Mouse (Mus musculus): Measurements from ENCODE around the gene Usp35. TPM values are rescaled to one million over a fixed set of nuclear protein-coding genes. Genes with fewer than 3 reads are reported as not detected.

Gene Usp35
- polyA plus RNA-seq, 1 experiment from 2014 or later: 1.5 TPM

DNA sequence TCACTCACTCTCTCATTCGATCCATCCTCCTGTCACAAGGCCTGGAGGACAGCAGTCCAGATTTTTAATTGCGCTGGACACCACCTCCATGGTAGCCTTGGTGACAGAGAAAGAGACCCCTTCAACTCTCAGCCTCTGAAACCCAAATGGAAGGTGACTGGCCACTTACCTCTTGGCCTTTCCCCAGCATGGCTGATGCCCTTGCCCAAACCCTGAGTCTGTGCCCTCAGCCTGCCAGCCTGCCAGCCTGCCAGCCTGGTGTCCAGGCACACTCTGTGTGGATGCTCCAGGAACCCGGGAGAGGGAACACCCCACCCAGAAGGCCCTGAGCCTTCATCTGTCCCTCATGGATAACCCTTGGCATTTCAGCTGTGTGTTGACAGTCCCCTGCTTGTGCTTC, 2.1 kb downstream of the Usp35 start:
- WGBS: 79% methylated on average over 3 of the region's 3 CpGs
- no peak for ATAC-seq (ENCODE audit: insufficient read depth, low FRiP score)
- no peak overlapping the region for H3K27ac ChIP-seq (ENCODE audit: low read length)
- H3K27me3 ChIP-seq (ENCODE audit: control insufficient read depth, insufficient read depth, low read length): peaks cover 22% of the 10 kb centered on the region
- no peak overlapping the region for H3K9ac ChIP-seq (ENCODE audit: low read length)
- no peaks in the 10 kb centered on the region for H3K9me3 ChIP-seq (replicated peaks; ENCODE audit: control insufficient read depth, low read length)
- H3K36me3 ChIP-seq (ENCODE audit: control insufficient read depth, insufficient read depth, low read length): no peaks in the 10 kb centered on the region
- H3K4me3 ChIP-seq (replicated peaks; ENCODE audit: low read length): no peak overlapping the region
- no peak overlapping the region for H3K4me2 ChIP-seq (ENCODE audit: low read depth, low read length)
- peaks cover 15% of the 10 kb centered on the region for H3K4me1 ChIP-seq (ENCODE audit: control insufficient read depth, insufficient read depth, low read length)

DNA sequence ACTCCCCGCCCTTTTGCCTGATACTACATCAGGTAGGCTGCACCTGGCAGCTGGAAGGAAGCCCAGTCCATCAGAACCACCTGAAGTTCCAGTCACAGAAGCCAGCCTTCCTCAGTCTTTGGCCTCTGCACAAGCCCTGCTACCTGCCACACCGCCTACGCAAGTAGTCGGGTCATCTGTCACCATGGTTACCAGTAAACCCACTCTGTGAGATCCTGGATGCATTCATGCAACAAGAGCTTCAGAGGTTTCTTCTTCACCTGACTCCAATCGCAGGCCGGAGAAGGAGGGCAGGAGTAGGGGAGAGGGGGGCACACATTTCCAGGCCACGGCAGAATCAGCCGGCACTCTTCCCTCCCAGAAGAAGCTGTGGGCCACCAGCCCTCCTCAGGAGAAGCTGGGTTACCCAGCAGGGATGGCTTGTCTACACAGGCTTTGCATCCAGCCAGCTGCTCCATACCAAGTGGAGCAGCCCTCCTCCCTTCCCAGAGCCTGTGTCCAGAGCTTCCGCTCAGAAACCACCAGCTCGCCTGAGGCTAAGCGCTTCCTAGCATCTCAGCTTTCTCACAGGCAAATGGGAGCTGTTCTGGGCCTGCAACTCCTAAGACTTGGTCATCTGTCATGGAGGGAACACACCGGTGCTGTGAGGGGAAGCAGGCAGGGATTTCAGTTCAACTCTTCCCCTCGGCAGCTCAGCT, 2.8 kb downstream of the Usp35 start:
- Histone ChIP-seq H3K27ac (ENCODE audit: low read length) (no peak overlapping the region), H3K27me3 (ENCODE audit: control insufficient read depth, insufficient read depth, low read length) (peaks cover 27% of the 10 kb centered on the region), H3K4me1 (ENCODE audit: control insufficient read depth, insufficient read depth, low read length) (peaks cover 15% of the 10 kb centered on the region), H3K9me3 (replicated peaks; ENCODE audit: control insufficient read depth, low read length) (no peaks in the 10 kb centered on the region), H3K36me3 (ENCODE audit: control insufficient read depth, insufficient read depth, low read length) (no peaks in the 10 kb centered on the region), H3K9ac (ENCODE audit: low read length) (no peak overlapping the region; the same call in 1 of the 2 replicates), H3K4me3 (replicated peaks; ENCODE audit: low read length) (no peak overlapping the region), H3K4me2 (ENCODE audit: low read depth, low read length) (no peak overlapping the region)
- 68% methylated on average over 13 of the region's 13 CpGs for WGBS
- no peak for ATAC-seq (ENCODE audit: insufficient read depth, low FRiP score)

DNA sequence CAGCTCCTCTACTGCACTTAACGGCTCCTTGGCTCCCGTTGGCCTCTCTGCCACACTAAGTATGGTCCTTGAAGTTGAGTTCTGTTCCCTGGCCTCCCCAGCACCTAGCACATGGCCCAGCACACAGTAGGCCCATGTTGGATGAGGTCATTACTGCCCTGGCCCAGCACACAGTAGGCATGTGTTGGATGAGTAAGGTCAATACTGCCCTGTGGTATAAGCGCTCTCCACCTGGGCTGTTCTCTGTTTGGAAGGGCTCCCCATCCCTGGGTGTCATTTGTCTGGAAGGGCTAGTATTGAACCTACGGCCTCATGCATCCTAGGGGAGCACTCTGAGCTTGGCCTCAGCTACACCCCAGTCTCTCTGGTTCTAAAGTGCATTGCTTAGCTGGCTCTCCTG, 4.4 kb downstream of the Usp35 start:
- H3K9ac ChIP-seq (ENCODE audit: low read length): no peak overlapping the region
- no peak overlapping the region for H3K4me2 ChIP-seq (ENCODE audit: low read depth, low read length)
- no peak for ATAC-seq (ENCODE audit: insufficient read depth, low FRiP score)
- H3K4me1 ChIP-seq (ENCODE audit: control insufficient read depth, insufficient read depth, low read length): peaks cover 6% of the 10 kb centered on the region; the same call in 1 of the 2 replicates
- H3K36me3 ChIP-seq (ENCODE audit: control insufficient read depth, insufficient read depth, low read length): no peaks in the 10 kb centered on the region
- H3K27ac ChIP-seq (ENCODE audit: low read length): no peak overlapping the region
- WGBS: 91% methylated on average over 4 of the region's 4 CpGs
- H3K27me3 ChIP-seq (ENCODE audit: control insufficient read depth, insufficient read depth, low read length): peaks cover 27% of the 10 kb centered on the region
- no peak overlapping the region for H3K4me3 ChIP-seq (replicated peaks; ENCODE audit: low read length)
- H3K9me3 ChIP-seq (replicated peaks; ENCODE audit: control insufficient read depth, low read length): no peaks in the 10 kb centered on the region

DNA sequence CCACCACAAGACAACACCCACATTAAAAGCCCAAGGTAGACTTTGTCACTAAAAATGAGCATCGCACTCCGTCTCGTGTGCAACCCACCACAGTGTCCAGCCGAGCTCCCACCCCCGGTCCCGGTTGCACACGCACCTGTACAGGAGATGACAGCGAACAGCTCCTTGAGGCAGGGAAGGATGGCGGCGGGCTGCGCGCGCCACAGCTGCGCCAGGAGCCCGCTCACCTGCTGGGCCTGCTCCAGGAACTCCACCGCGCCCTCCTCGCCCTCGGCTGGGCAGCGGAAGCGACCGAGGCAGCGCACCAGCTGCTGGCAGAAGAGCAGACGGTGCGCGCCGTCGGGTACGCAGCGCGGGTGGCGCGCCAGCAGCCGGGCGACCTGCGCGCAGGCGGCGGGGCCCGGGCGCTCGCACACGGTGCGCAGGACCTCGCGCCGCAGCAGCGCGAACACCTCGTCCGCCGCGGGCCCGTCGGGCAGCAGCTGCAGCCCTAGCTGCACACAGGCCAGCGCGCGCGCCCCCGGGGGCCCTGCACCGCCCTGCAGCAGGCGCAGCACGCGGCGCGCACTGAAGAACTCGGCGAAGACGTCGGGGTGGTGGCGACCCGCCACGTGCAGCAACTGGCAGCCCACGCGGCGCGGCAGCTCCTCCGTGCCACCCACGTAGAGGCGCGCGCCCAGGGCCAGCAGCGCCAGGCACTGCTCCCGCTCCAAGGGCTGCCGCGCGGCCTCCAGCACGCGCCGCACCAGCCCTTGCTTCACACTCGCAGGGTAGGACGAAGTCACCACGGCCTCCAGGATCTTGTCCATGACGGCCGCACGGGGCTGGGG, 6.4 kb downstream of the Usp35 start:
- WGBS: 14% methylated on average over 94 of the region's 96 CpGs
- Histone ChIP-seq H3K9ac (ENCODE audit: low read length) (no peak overlapping the region; the same call in 1 of the 2 replicates), H3K4me2 (ENCODE audit: low read depth, low read length) (peak overlapping the region; percentile 56), H3K4me1 (ENCODE audit: control insufficient read depth, insufficient read depth, low read length) (peaks cover 6% of the 10 kb centered on the region; the same call in 1 of the 2 replicates), H3K27ac (ENCODE audit: low read length) (no peak overlapping the region), H3K9me3 (replicated peaks; ENCODE audit: control insufficient read depth, low read length) (no peaks in the 10 kb centered on the region), H3K36me3 (ENCODE audit: control insufficient read depth, insufficient read depth, low read length) (no peaks in the 10 kb centered on the region), H3K27me3 (ENCODE audit: control insufficient read depth, insufficient read depth, low read length) (peaks cover 27% of the 10 kb centered on the region), H3K4me3 (replicated peaks; ENCODE audit: low read length) (peak overlapping the region; percentile 35)
- ATAC-seq (ENCODE audit: insufficient read depth, low FRiP score): 0 out of 2 replicates have a peak, but pooled peaks have one; percentile 19

DNA sequence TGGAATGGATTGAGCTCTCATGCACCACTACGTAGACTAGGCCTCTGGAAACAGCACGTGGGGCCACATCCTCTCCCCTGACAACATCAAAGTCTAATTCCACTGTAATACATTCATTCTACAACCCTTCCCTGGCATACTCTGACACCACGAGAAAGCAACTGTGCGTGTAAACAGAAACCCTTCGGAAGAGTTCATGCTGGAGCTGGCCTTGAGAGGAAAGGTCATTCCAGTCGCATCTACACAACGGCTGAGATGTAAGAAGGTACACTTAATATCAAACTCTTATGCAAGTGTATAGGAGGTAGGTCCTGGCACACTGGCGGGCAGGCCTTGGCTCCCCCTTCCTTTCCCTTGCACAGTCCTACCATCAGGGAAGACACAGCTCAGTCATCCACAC, 7.5 kb downstream of the Usp35 start:
- H3K27me3 ChIP-seq (ENCODE audit: control insufficient read depth, insufficient read depth, low read length): peaks cover 27% of the 10 kb centered on the region
- ATAC-seq (ENCODE audit: insufficient read depth, low FRiP score): no peak
- 88% methylated on average over 8 of the region's 8 CpGs for WGBS
- no peak overlapping the region for H3K4me2 ChIP-seq (ENCODE audit: low read depth, low read length)
- no peaks in the 10 kb centered on the region for H3K9me3 ChIP-seq (replicated peaks; ENCODE audit: control insufficient read depth, low read length)
- H3K9ac ChIP-seq (ENCODE audit: low read length): no peak overlapping the region
- H3K4me1 ChIP-seq (ENCODE audit: control insufficient read depth, insufficient read depth, low read length): peaks cover 6% of the 10 kb centered on the region; the same call in 1 of the 2 replicates
- no peak overlapping the region for H3K4me3 ChIP-seq (replicated peaks; ENCODE audit: low read length)
- no peaks in the 10 kb centered on the region for H3K36me3 ChIP-seq (ENCODE audit: control insufficient read depth, insufficient read depth, low read length)
- no peak overlapping the region for H3K27ac ChIP-seq (ENCODE audit: low read length)

DNA sequence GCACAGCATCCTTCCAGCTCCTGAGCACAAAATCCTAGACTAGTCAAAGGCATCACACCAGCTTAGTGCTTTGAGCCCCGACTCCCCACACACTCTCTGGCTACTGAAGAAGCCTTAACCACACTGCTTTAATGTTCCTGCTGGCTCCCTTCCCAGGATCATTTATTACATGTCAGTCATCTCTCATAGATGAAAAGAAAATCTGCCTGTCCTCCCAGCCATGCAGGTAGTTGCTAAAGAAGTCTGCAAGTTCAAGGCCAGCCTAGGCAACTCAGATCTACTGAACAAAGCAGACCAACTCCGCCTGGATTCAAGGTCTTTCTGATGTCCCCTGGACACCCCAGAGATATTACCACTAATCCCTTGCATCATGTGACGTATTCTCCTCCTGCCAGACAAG, 14.1 kb downstream of the Usp35 start:
- H3K27me3 ChIP-seq (ENCODE audit: control insufficient read depth, insufficient read depth, low read length): no peaks in the 10 kb centered on the region
- no peaks in the 10 kb centered on the region for H3K9me3 ChIP-seq (replicated peaks; ENCODE audit: control insufficient read depth, low read length)
- H3K9ac ChIP-seq (ENCODE audit: low read length): no peak overlapping the region
- H3K4me3 ChIP-seq (replicated peaks; ENCODE audit: low read length): no peak overlapping the region
- no peak overlapping the region for H3K4me2 ChIP-seq (ENCODE audit: low read depth, low read length)
- ATAC-seq (ENCODE audit: insufficient read depth, low FRiP score): no peak
- H3K4me1 ChIP-seq (ENCODE audit: control insufficient read depth, insufficient read depth, low read length): no peaks in the 10 kb centered on the region
- no peak overlapping the region for H3K27ac ChIP-seq (ENCODE audit: low read length)
- 69% methylated on average over 3 of the region's 3 CpGs for WGBS
- no peaks in the 10 kb centered on the region for H3K36me3 ChIP-seq (ENCODE audit: control insufficient read depth, insufficient read depth, low read length)

DNA sequence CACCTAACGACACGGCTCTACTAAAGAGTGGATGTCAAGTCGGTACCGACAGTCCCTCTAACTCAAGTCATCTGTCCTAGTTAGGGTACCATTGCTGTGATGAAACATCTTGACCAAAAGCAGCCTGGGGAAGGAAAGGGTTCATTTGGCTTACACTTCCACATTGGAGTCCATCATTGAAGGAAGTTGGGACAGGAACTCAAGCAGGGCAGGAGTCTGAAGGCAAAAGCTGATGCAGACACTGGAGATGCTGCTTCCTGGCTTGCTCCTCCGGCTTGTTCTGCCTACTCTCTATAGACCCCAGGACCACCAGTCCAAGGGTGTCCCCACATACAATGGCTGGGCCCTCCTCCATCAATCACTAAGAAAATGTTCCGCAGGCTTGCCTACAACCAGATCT, 16.2 kb downstream of the Usp35 start:
- Histone ChIP-seq H3K4me1 (ENCODE audit: control insufficient read depth, insufficient read depth, low read length) (no peaks in the 10 kb centered on the region), H3K4me2 (ENCODE audit: low read depth, low read length) (no peak overlapping the region), H3K36me3 (ENCODE audit: control insufficient read depth, insufficient read depth, low read length) (no peaks in the 10 kb centered on the region), H3K9ac (ENCODE audit: low read length) (no peak overlapping the region), H3K4me3 (replicated peaks; ENCODE audit: low read length) (no peak overlapping the region), H3K27ac (ENCODE audit: low read length) (no peak overlapping the region), H3K9me3 (replicated peaks; ENCODE audit: control insufficient read depth, low read length) (no peaks in the 10 kb centered on the region), H3K27me3 (ENCODE audit: control insufficient read depth, insufficient read depth, low read length) (no peaks in the 10 kb centered on the region)
- no peak for ATAC-seq (ENCODE audit: insufficient read depth, low FRiP score)
- 89% methylated on average over 6 of the region's 6 CpGs for WGBS

DNA sequence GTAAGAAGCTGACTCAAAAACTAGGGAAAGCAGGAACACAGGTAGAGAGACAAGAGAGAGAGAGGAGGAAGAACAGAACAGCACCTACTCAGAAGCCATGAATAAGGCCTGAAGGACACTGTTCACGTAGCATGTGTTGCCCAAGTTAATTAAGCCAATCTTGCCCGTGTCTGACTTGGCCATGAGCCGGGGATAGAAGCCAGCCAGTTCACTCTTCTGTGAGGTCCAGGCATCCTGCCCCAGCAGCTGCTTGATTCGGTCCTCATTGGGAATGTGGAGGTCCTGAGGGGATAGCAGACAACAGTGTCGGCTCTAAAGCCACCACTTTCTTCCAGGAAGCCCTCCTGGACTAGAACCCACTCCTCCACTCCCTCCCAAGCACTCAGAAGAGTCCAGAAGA, 17.2 kb downstream of the Usp35 start:
- Histone ChIP-seq H3K4me3 (replicated peaks; ENCODE audit: low read length) (no peak overlapping the region), H3K27ac (ENCODE audit: low read length) (no peak overlapping the region), H3K36me3 (ENCODE audit: control insufficient read depth, insufficient read depth, low read length) (no peaks in the 10 kb centered on the region), H3K4me1 (ENCODE audit: control insufficient read depth, insufficient read depth, low read length) (no peaks in the 10 kb centered on the region), H3K4me2 (ENCODE audit: low read depth, low read length) (no peak overlapping the region), H3K27me3 (ENCODE audit: control insufficient read depth, insufficient read depth, low read length) (no peaks in the 10 kb centered on the region), H3K9ac (ENCODE audit: low read length) (no peak overlapping the region), H3K9me3 (replicated peaks; ENCODE audit: control insufficient read depth, low read length) (no peaks in the 10 kb centered on the region)
- ATAC-seq (ENCODE audit: insufficient read depth, low FRiP score): no peak
- WGBS: 87% methylated on average over 5 of the region's 5 CpGs

DNA sequence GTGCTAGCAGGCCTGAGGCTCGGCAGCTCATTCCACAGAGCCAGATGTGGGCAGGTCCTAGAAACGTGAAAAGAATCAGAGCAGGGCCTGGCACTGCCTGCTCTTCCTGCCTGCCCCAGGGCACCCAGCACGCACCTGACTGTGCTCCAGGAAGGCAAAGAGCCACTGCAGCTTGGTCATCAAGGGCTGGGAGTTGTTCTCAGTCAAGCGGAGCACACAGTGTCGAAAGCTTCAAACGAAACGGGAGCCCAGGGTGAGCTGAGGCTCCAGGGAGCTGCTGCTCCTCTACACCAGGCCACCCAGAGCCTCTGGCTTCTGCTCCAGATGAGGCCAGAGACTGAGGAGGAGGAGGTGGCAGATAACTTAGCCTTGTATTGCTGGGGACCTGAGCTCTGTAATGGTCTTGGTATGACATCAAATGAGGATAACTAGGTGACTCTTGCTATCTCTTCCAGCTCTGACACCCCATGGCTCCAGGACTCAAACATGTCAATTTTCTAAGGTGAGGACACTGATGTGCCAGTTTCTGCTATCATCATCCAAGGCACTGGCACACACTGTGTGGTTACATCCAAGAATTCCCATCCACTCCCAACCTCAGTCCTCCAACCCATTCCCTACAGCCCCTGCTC, 18.3 kb downstream of the Usp35 start:
- Histone ChIP-seq H3K4me2 (ENCODE audit: low read depth, low read length) (no peak overlapping the region), H3K36me3 (ENCODE audit: control insufficient read depth, insufficient read depth, low read length) (peaks cover 6% of the 10 kb centered on the region), H3K9ac (ENCODE audit: low read length) (no peak overlapping the region), H3K27ac (ENCODE audit: low read length) (no peak overlapping the region), H3K4me1 (ENCODE audit: control insufficient read depth, insufficient read depth, low read length) (no peaks in the 10 kb centered on the region), H3K27me3 (ENCODE audit: control insufficient read depth, insufficient read depth, low read length) (no peaks in the 10 kb centered on the region), H3K9me3 (replicated peaks; ENCODE audit: control insufficient read depth, low read length) (no peaks in the 10 kb centered on the region), H3K4me3 (replicated peaks; ENCODE audit: low read length) (no peak overlapping the region)
- ATAC-seq (ENCODE audit: insufficient read depth, low FRiP score): no peak
- 83% methylated on average over 7 of the region's 7 CpGs for WGBS
